Mouse (Mus musculus) heart, embryonic 11.5 days (tissue): ENCODE results near the gene Psmd8. TPM values are rescaled to one million over a fixed set of nuclear protein-coding genes. Genes with fewer than 3 reads are reported as not detected.

Experiments used
- ATAC-seq: fragments of 200-750 bp; cut with Nextera tagmentation; replicated peaks from 2 replicates; pipeline ENCODE4 v1.8.0; 2017; ENCODE audit warnings: moderate library complexity; ENCODE audit not compliant: insufficient number of reproducible peaks, low FRiP score, low TSS enrichment
- H3K27ac ChIP-seq: fragments of 300-500 bp; sonication (generic); 2 replicates; pipeline ENCODE4 v1.5.1; 2014; ENCODE audit warnings: mild to moderate bottlenecking, low read depth, low read length
- H3K27me3 ChIP-seq: fragments of 300-500 bp; sonication (generic); 2 replicates; pipeline ENCODE4 v1.6.1; 2014; ENCODE audit warnings: mild to moderate bottlenecking, low read length, mixed read lengths; ENCODE audit not compliant: control insufficient read depth, insufficient read depth
- H3K36me3 ChIP-seq: fragments of 300-500 bp; sonication (generic); 2 replicates; pipeline ENCODE4 v1.6.1; 2014; ENCODE audit warnings: mild to moderate bottlenecking, low read length, moderate library complexity, mixed read lengths; ENCODE audit not compliant: control insufficient read depth, insufficient read depth
- H3K4me1 ChIP-seq: fragments of 300-500 bp; sonication (generic); 2 replicates; pipeline ENCODE4 v1.6.1; 2014; ENCODE audit warnings: low read length; ENCODE audit not compliant: control insufficient read depth, insufficient read depth
- H3K4me2 ChIP-seq: fragments of 300-500 bp; sonication (generic); 2 replicates; pipeline ENCODE4 v1.6.1; 2014; ENCODE audit warnings: mild to moderate bottlenecking, moderate library complexity
- H3K4me3 ChIP-seq: fragments of 300-500 bp; sonication (generic); 2 replicates; pipeline ENCODE4 v1.5.1; 2014; ENCODE audit warnings: low read depth, low read length
- H3K9ac ChIP-seq: fragments of 300-500 bp; sonication (generic); 2 replicates; pipeline ENCODE4 v1.6.1; 2014; ENCODE audit warnings: mild to moderate bottlenecking, low read depth, low read length, moderate library complexity
- H3K9me3 ChIP-seq: fragments of 300-500 bp; sonication (generic); replicated peaks from 2 replicates; pipeline ENCODE4 v1.6.1; 2016; ENCODE audit warnings: low read length; ENCODE audit not compliant: control insufficient read depth
- WGBS: fragments of 180-500 bp; shearing (Covaris S2); extraction: QIAGEN DNeasy Blood & Tissue Kit; methylation state at CpG from one replicate; pipeline ENCODE4 v1.1.7; 2014; ENCODE audit not compliant: insufficient replicate concordance; 5-methylcytosine and 5-hydroxymethylcytosine counted together
- polyA plus RNA-seq: library from polyadenylated mRNA; unstranded; fragments of >200 nt; fragmentation: Nextera tagmentation; extraction: Ambion mirVana; gene quantifications from 2 replicates; pipeline ENCODE4 v1.2.1, GENCODE M21; 2014

Psmd8 gene
- polyA plus RNA-seq, 1 experiment from 2014 or later, result 235 TPM

- peaks cover 17% of the 10 kb centered on the region for H3K4me1 ChIP-seq
- H3K4me3 ChIP-seq, result peak overlapping the region; percentile 71
- H3K27ac ChIP-seq, result no peak overlapping the region
- no peak for ATAC-seq
- peaks cover 51% of the 10 kb centered on the region for H3K27me3 ChIP-seq
- H3K9me3 ChIP-seq, result no peaks in the 10 kb centered on the region
- no peak overlapping the region; the same call in 1 of the 2 replicates for H3K9ac ChIP-seq
- peak overlapping the region; percentile 81 for H3K4me2 ChIP-seq
- WGBS, result 5% methylated on average over 10 of the region's 10 CpGs
- peaks cover 3% of the 10 kb centered on the region; the same call in 1 of the 2 replicates for H3K36me3 ChIP-seq
These were observed 12.3 kb downstream of the Psmd8 start for GRCm38 (mm10) chr7:29168121-29168695.

GRCm38 (mm10) chr7:29167656-29168055 lies 12.8 kb downstream of the Psmd8 start:
- H3K4me3 ChIP-seq, result no peak overlapping the region
- 12% methylated on average over 19 of the region's 19 CpGs for WGBS

GRCm38 (mm10) chr7:29162750-29163525 lies 17.6 kb downstream of the Psmd8 start:
- no peaks in the 10 kb centered on the region for H3K9me3 ChIP-seq
- no peaks in the 10 kb centered on the region for H3K4me1 ChIP-seq
- H3K27me3 ChIP-seq, result peaks cover 36% of the 10 kb centered on the region
- 0 out of 2 replicates have a peak, but pooled peaks have one; percentile 46 for ATAC-seq
- WGBS, result 13% methylated on average over 9 of the region's 9 CpGs
- no peaks in the 10 kb centered on the region for H3K36me3 ChIP-seq
- no peak overlapping the region for H3K4me3 ChIP-seq
- no peak overlapping the region for H3K9ac ChIP-seq
- peak overlapping the region; percentile 22; the same call in 1 of the 2 replicates for H3K4me2 ChIP-seq
- H3K27ac ChIP-seq, result no peak overlapping the region

More at GRCm38 (mm10) chr7:29167656-29168055, 12.8 kb downstream of the Psmd8 start:
- Histone ChIP-seq H3K27ac (no peak overlapping the region), H3K4me1 (peaks cover 17% of the 10 kb centered on the region), H3K4me2 (no peak overlapping the region; the same call in 1 of the 2 replicates), H3K36me3 (no peaks in the 10 kb centered on the region), H3K9me3 (no peaks in the 10 kb centered on the region), H3K9ac (no peak overlapping the region), H3K27me3 (peaks cover 45% of the 10 kb centered on the region)
- no peak for ATAC-seq

GRCm38 (mm10) chr7:29162294-29162693 lies 18.2 kb downstream of the Psmd8 start:
- Histone ChIP-seq H3K9me3 (no peaks in the 10 kb centered on the region), H3K4me3 (no peak overlapping the region), H3K4me2 (no peak overlapping the region), H3K27ac (no peak overlapping the region), H3K27me3 (peaks cover 35% of the 10 kb centered on the region), H3K9ac (no peak overlapping the region), H3K36me3 (no peaks in the 10 kb centered on the region), H3K4me1 (no peaks in the 10 kb centered on the region)
- 76% methylated on average over 5 of the region's 5 CpGs for WGBS
- ATAC-seq, result no peak

GRCm38 (mm10) chr7:29158264-29158663 lies 22.2 kb downstream of the Psmd8 start:
- H3K27me3 ChIP-seq, result peaks cover 30% of the 10 kb centered on the region
- 3% methylated on average over 5 of the region's 5 CpGs for WGBS
- H3K4me1 ChIP-seq, result 0 out of 2 replicates have a peak, but pooled peaks cover 3% of the 10 kb centered on the region

GRCm38 (mm10) chr7:29155838-29156782 lies 24.4 kb downstream of the Psmd8 start, which contains the start of gene Fam98c:
TSS of gene Fam98c (minus strand) at chr7:29156234.
- WGBS, result 3% methylated on average over 68 of the region's 68 CpGs
- H3K4me1 ChIP-seq, result 0 out of 2 replicates have a peak, but pooled peaks cover 3% of the 10 kb centered on the region
- H3K36me3 ChIP-seq, result no peaks in the 10 kb centered on the region
- H3K27me3 ChIP-seq, result peaks cover 21% of the 10 kb centered on the region
- H3K9ac ChIP-seq, result peak within 1 kb of the TSS; percentile 79
- peak; percentile 74 for ATAC-seq
- peak within 1 kb of the TSS; percentile 70 for H3K27ac ChIP-seq
- peaks cover 2% of the 10 kb centered on the region; the same call in 1 of the 2 replicates for H3K9me3 ChIP-seq
- peak within 1 kb of the TSS; percentile 87 for H3K4me3 ChIP-seq
- peak within 1 kb of the TSS; percentile 98 for H3K4me2 ChIP-seq

More at GRCm38 (mm10) chr7:29158264-29158663, 22.2 kb downstream of the Psmd8 start:
- no peak overlapping the region for H3K4me2 ChIP-seq
- H3K9ac ChIP-seq, result no peak overlapping the region
- no peak for ATAC-seq
- no peak overlapping the region for H3K27ac ChIP-seq
- H3K9me3 ChIP-seq, result peaks cover 2% of the 10 kb centered on the region; the same call in 1 of the 2 replicates
- no peaks in the 10 kb centered on the region for H3K36me3 ChIP-seq
- H3K4me3 ChIP-seq, result no peak overlapping the region

- peak; percentile 78 for ATAC-seq
- Histone ChIP-seq H3K4me3 (peak overlapping the region; percentile 87), H3K36me3 (no peaks in the 10 kb centered on the region), H3K9ac (peak overlapping the region; percentile 79), H3K4me2 (peak overlapping the region; percentile 98), H3K27ac (peak overlapping the region; percentile 70), H3K9me3 (peaks cover 2% of the 10 kb centered on the region; the same call in 1 of the 2 replicates), H3K4me1 (0 out of 2 replicates have a peak, but pooled peaks cover 3% of the 10 kb centered on the region), H3K27me3 (peaks cover 21% of the 10 kb centered on the region)
- 7% methylated on average over 37 of the region's 37 CpGs for WGBS
These were observed 25.2 kb downstream of the Psmd8 start for GRCm38 (mm10) chr7:29155196-29155837.
